Comparison of ENCODE assay signal across 9 mouse cellular contexts in genomic region chr1:58303726-58304125, GRCm38 (mm10). TPM values are rescaled to one million over a fixed set of nuclear protein-coding genes. Genes with fewer than 3 reads are reported as not detected.
A peak's percentile ranks its signal among the peaks of the same experiment; 100 is the strongest.
DNase-seq lines count a peak whose midpoint lies in the region; ATAC-seq and TF ChIP-seq lines count a peak whose summit lies in the region.
"Had no signal": no experiment of that assay in that cellular context is flagged by ENCODE, and none has a peak within 500 bp of the region (broad histone marks: within the 10 kb centered on the region; RNA-seq: fewer than 3 reads in every experiment).

No protein-coding gene starts in this region.

- no peak for TF ChIP-seq POLR2A in heart, adult 2 months (IDR thresholded peaks at IDR 0.05; ENCODE audit: insufficient read depth, low read depth, low read length)
- TF ChIP-seq POLR2A in bone marrow, adult 2 months (IDR thresholded peaks at IDR 0.05; ENCODE audit: borderline replicate concordance, control insufficient read depth, low read depth, low read length) = no peak
- TF ChIP-seq POLR2A in limb, embryonic 14.5 days (IDR thresholded peaks at IDR 0.05; ENCODE audit: borderline replicate concordance, extremely low read depth, insufficient read depth, insufficient read length) = no peak

- ATAC-seq in heart, embryonic 12.5 days (ENCODE audit: insufficient number of reproducible peaks, low FRiP score) = no peak
- peak; percentile 65; the same call in 1 of the 2 replicates for ATAC-seq in limb, embryonic 14.5 days (ENCODE audit: low FRiP score, low read depth)
- peak; percentile 61; the same call in 1 of the 2 replicates for ATAC-seq in stomach, embryonic 15.5 days (ENCODE audit: insufficient read depth, low FRiP score, low read depth)

- H3K4me3 ChIP-seq in heart, adult 2 months = no peak overlapping the region
- H3K4me3 ChIP-seq in heart, embryonic 12.5 days = no peak overlapping the region
- no peak overlapping the region for H3K4me3 ChIP-seq in bone marrow, adult 2 months (replicated peaks; ENCODE audit: control insufficient read depth, low read depth, low read length)
- no peak overlapping the region for H3K4me3 ChIP-seq in limb, embryonic 14.5 days (replicated peaks; ENCODE audit: low read length)
- H3K4me3 ChIP-seq in stomach, embryonic 15.5 days (replicated peaks) = no peak overlapping the region
- H3K4me3 ChIP-seq: hindbrain, embryonic 15.5 days had no signal

- H3K27ac ChIP-seq in heart, adult 2 months = no peak overlapping the region
- H3K27ac ChIP-seq in heart, embryonic 12.5 days (ENCODE audit: poor library complexity, severe bottlenecking) = no peak overlapping the region
- peak overlapping the region; percentile 60 for H3K27ac ChIP-seq in bone marrow, adult 2 months (ENCODE audit: control insufficient read depth, insufficient read depth, low read depth, low read length, poor library complexity)
- no peak overlapping the region for H3K27ac ChIP-seq in limb, embryonic 14.5 days (replicated peaks; ENCODE audit: low read depth, low read length)
- H3K27ac ChIP-seq in stomach, embryonic 15.5 days = peak overlapping the region; percentile 72
- H3K27ac ChIP-seq: hindbrain, embryonic 15.5 days had no signal

- no peak overlapping the region for H3K4me2 ChIP-seq in heart, embryonic 12.5 days
- no peak overlapping the region for H3K4me2 ChIP-seq in limb, embryonic 14.5 days (replicated peaks; ENCODE audit: low read depth, low read length, severe bottlenecking)
- 0 out of 2 replicates have a peak overlapping the region, but pooled peaks have one; percentile 12 for H3K4me2 ChIP-seq in stomach, embryonic 15.5 days
- H3K4me2 ChIP-seq: hindbrain, embryonic 15.5 days had no signal

- TF ChIP-seq CTCF in heart, adult 2 months (IDR thresholded peaks at IDR 0.05) = no peak
- no peak for TF ChIP-seq CTCF in bone marrow, adult 2 months (IDR thresholded peaks at IDR 0.05; ENCODE audit: control insufficient read depth, insufficient read depth, low read length)

- TF ChIP-seq EP300 in heart, adult 2 months (IDR thresholded peaks at IDR 0.05; ENCODE audit: insufficient read depth, low read depth, low read length) = no peak

- no peaks in the 10 kb centered on the region for H3K27me3 ChIP-seq in heart, adult 2 months (ENCODE audit: control insufficient read depth, insufficient read depth, low read length)
- H3K27me3 ChIP-seq in heart, embryonic 12.5 days (replicated peaks) = no peaks in the 10 kb centered on the region; the same call in 1 of the 2 replicates
- no peaks in the 10 kb centered on the region for H3K27me3 ChIP-seq in limb, embryonic 14.5 days (ENCODE audit: control insufficient read depth, insufficient read depth, low read length)
- no peaks in the 10 kb centered on the region for H3K27me3 ChIP-seq in stomach, embryonic 15.5 days (replicated peaks)
- H3K27me3 ChIP-seq: hindbrain, embryonic 15.5 days had no signal

- intact Hi-C loops in heart, adult 2 months (cut with DNase I) = no loop called here

- peak; percentile 49 to 64 for DNase-seq in heart, adult 2 months
- peak; percentile 59 for DNase-seq in limb, embryonic 14.5 days (ENCODE audit: low spot score)
- DNase-seq in layer of hippocampus, adult 9-11 months = no peak
- no peak for DNase-seq in adrenal gland, adult 8-10 months
- no peak for DNase-seq in cerebellum, adult 9-10 months

- no peaks in the 10 kb centered on the region for H3K9me3 ChIP-seq in heart, embryonic 12.5 days (replicated peaks)
- H3K9me3 ChIP-seq in limb, embryonic 14.5 days (ENCODE audit: control insufficient read depth, low read length) = no peaks in the 10 kb centered on the region
- no peaks in the 10 kb centered on the region for H3K9me3 ChIP-seq in stomach, embryonic 15.5 days
- H3K9me3 ChIP-seq: hindbrain, embryonic 15.5 days had no signal

- H3K4me1 ChIP-seq in heart, adult 2 months (ENCODE audit: control insufficient read depth, insufficient read depth, low read length) = peaks cover 4% of the 10 kb centered on the region
- H3K4me1 ChIP-seq in heart, embryonic 12.5 days (replicated peaks) = peaks cover 8% of the 10 kb centered on the region
- peaks cover 7% of the 10 kb centered on the region for H3K4me1 ChIP-seq in bone marrow, adult 2 months (ENCODE audit: control insufficient read depth, insufficient read depth, low read length)
- 0 out of 2 replicates have a peak, but pooled peaks cover 4% of the 10 kb centered on the region for H3K4me1 ChIP-seq in limb, embryonic 14.5 days (ENCODE audit: control insufficient read depth, insufficient read depth, low read length)
- peaks cover 12% of the 10 kb centered on the region; the same call in 1 of the 2 replicates for H3K4me1 ChIP-seq in stomach, embryonic 15.5 days
- H3K4me1 ChIP-seq: hindbrain, embryonic 15.5 days had no signal

- H3K9ac ChIP-seq in heart, adult 2 months (ENCODE audit: low read depth, low read length) = no peak overlapping the region
- no peak overlapping the region for H3K9ac ChIP-seq in heart, embryonic 12.5 days
- H3K9ac ChIP-seq in limb, embryonic 14.5 days (ENCODE audit: low read depth, low read length, severe bottlenecking) = no peak overlapping the region
- H3K9ac ChIP-seq in stomach, embryonic 15.5 days = no peak overlapping the region
- H3K9ac ChIP-seq: hindbrain, embryonic 15.5 days had no signal

- no peaks in the 10 kb centered on the region for H3K36me3 ChIP-seq in heart, adult 2 months (ENCODE audit: control insufficient read depth, insufficient read depth, low read length)
- no peaks in the 10 kb centered on the region for H3K36me3 ChIP-seq in heart, embryonic 12.5 days
- H3K36me3 ChIP-seq in limb, embryonic 14.5 days (ENCODE audit: control insufficient read depth, insufficient read depth, low read length) = no peaks in the 10 kb centered on the region
- no peaks in the 10 kb centered on the region for H3K36me3 ChIP-seq in stomach, embryonic 15.5 days
- H3K36me3 ChIP-seq: hindbrain, embryonic 15.5 days had no signal

- no peaks in the 10 kb centered on the region for H3K79me2 ChIP-seq in heart, adult 2 months (replicated peaks; ENCODE audit: control insufficient read depth, insufficient read depth, low read length)

- WGBS in heart, adult 2 months = 62% methylated on average over 4 of the region's 4 CpGs
- 82% methylated on average over 4 of the region's 4 CpGs for WGBS in heart, embryonic 12.5 days
- 4% methylated on average over 4 of the region's 4 CpGs for WGBS in bone marrow, adult 2 months
- WGBS in limb, embryonic 14.5 days = 78% methylated on average over 4 of the region's 4 CpGs
- whole genome bisulfite sequencing in stomach, embryonic 15.5 days = 52% methylated on average over 4 of the region's 4 CpGs

RNA-seq across cellular contexts. Expression of gene Aox2, which starts 25.6 kb away (rescaled TPM):
- not detected for total RNA-seq in heart, adult 2 months (2021)
- polyA plus RNA-seq in heart, adult 2 months (2012; rRNA removed) = not detected in 2 replicates
- polyA plus RNA-seq in heart, embryonic 12.5 days (2016; fragmentation: Nextera tagmentation; extraction: Ambion mirVana) = not detected in 2 replicates
- polyA plus RNA-seq in bone marrow, adult 2 months (2011; ENCODE audit: insufficient read depth, insufficient read length, low replicate concordance, missing spikeins) = not detected in 2 replicates
- polyA plus RNA-seq in limb, embryonic 14.5 days (2012; rRNA removed) = 0.04 and 0.10 TPM in 2 replicates
- 0.06 and 0.12 TPM in 2 replicates for polyA plus RNA-seq in limb, embryonic 14.5 days (2014; fragmentation: Nextera tagmentation; extraction: Ambion mirVana)
- 0.05 and 0.06 TPM in 2 replicates for polyA plus RNA-seq in stomach, embryonic 15.5 days (2015; fragmentation: Nextera tagmentation; extraction: Ambion mirVana)
- total RNA-seq in adrenal gland, adult 8-10 months (2022) = under 1 TPM in 3 of 4 experiments, not detected in 1; 0.06 to 0.15 (median 0.07) TPM

Comparison
In these comparisons a context has a peak if more than half of its experiments do, and no peak if none do; other contexts are left out.
1. DNase-seq: peak in heart, adult 2 months (2 of 2) and limb, embryonic 14.5 days (single experiment); none in layer of hippocampus, adult 9-11 months (single experiment), adrenal gland, adult 8-10 months (single experiment) and cerebellum, adult 9-10 months (single experiment).
2. H3K27ac ChIP-seq: peak in bone marrow, adult 2 months (single experiment) and stomach, embryonic 15.5 days (single experiment); none in heart, adult 2 months (single experiment), heart, embryonic 12.5 days (single experiment) and limb, embryonic 14.5 days (single experiment).